Mouse (Mus musculus): ENCODE data around the gene Coil.

DNA sequence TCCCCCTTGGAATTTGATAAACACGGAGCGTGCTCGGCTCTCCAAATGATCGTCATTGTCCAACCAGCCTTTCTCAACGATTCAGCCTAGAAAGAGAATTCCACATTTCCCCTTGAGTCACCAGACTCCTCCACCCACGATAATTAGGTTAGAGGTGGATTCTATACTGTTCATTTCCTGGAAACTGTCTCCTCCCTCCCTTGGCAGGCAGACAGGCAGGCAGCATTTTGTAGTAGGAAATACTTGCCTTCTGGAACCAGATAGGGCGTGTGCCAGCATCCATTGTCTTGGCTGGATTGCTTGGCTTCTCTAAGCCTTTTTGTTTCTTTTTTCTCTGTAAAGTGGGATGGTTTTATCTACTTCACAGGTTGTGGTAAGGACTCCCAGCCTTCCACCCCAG lies 26.4 kb downstream of the Coil start:
- no peak for TF ChIP-seq MAFK (IDR thresholded peaks at IDR 0.05; ENCODE audit: insufficient read depth, low read depth, low read length)
- no peak for TF ChIP-seq ZNF384 (IDR thresholded peaks at IDR 0.05; ENCODE audit: low read depth, low read length)
- TF ChIP-seq HCFC1 (IDR thresholded peaks at IDR 0.05; ENCODE audit: borderline replicate concordance, insufficient read depth, low read length) = no peak
